8 mouse cellular contexts compared by ENCODE assay signal in genomic region chr4:141958188-141958587, GRCm38 (mm10). TPM values are rescaled to one million over a fixed set of nuclear protein-coding genes. Genes with fewer than 3 reads are reported as not detected.
DNase-seq lines count a peak whose midpoint lies in the region; ATAC-seq lines count a peak whose summit lies in the region.

No protein-coding gene starts in this region.

- H3K4me3 ChIP-seq in hindbrain, embryonic 16.5 days (ENCODE audit: low read length) = no peak overlapping the region

- H3K4me1 ChIP-seq in hindbrain, embryonic 16.5 days (ENCODE audit: control insufficient read depth, insufficient read depth, low read depth, low read length) = peaks cover 5% of the 10 kb centered on the region

- 0 out of 2 replicates have a peak overlapping the region, but pooled peaks have one; percentile 28 for H3K4me2 ChIP-seq in hindbrain, embryonic 16.5 days (ENCODE audit: low read length)

- ATAC-seq in hindbrain, embryonic 16.5 days = peak; percentile 60
- ATAC-seq in megakaryocyte, adult 5-6 weeks (ENCODE audit: poor library complexity, severe bottlenecking) = peak; percentile 66

- no peak overlapping the region; the same call in 1 of the 2 replicates for H3K27ac ChIP-seq in hindbrain, embryonic 16.5 days (ENCODE audit: low read depth, low read length)

- 6% methylated on average over 9 of the region's 9 CpGs for WGBS in hindbrain, embryonic 16.5 days

- 0 out of 2 replicates have a peak, but pooled peaks cover 6% of the 10 kb centered on the region for H3K9me3 ChIP-seq in hindbrain, embryonic 16.5 days (ENCODE audit: control insufficient read depth, low read length)

- no peaks in the 10 kb centered on the region for H3K27me3 ChIP-seq in hindbrain, embryonic 16.5 days (replicated peaks; ENCODE audit: control insufficient read depth, insufficient read depth, low read length)

- peak; percentile 85 for DNase-seq in ZHBTc4 (ENCODE audit: low read depth, low spot score)
- DNase-seq in cerebellum, postnatal 25 days = peak; percentile 73 to 84
- peak; percentile 81 to 82 for DNase-seq in frontal cortex, postnatal 36 days (ENCODE audit: low spot score in 2 of 2)
- peak; percentile 55 to 75 for DNase-seq in left cerebral cortex, adult 8-10 months (ENCODE audit: low spot score in 2 of 2)
- DNase-seq in right cerebral cortex, adult 18-20 months = peak; percentile 66
- peak; percentile 64 for DNase-seq in yolk sac, embryonic 10.5 days (ENCODE audit: low spot score)

- H3K36me3 ChIP-seq in hindbrain, embryonic 16.5 days (ENCODE audit: control insufficient read depth, insufficient read depth, low read length) = no peaks in the 10 kb centered on the region; the same call in 1 of the 2 replicates

- H3K9ac ChIP-seq in hindbrain, embryonic 16.5 days (ENCODE audit: low read depth, low read length) = no peak overlapping the region

RNA-seq across cellular contexts. Expression of gene Fhad1, which starts 56.7 kb away (rescaled TPM):
- 6.3 and 6.5 TPM in 2 replicates for polyA plus RNA-seq in hindbrain, embryonic 16.5 days (2015; fragmentation: Nextera tagmentation; extraction: Ambion mirVana)
- 10 to 100 TPM in 1 of 4 experiments, 1 to 10 TPM in 3; 6.4 to 11.9 (median 8.2) TPM for total RNA-seq in left cerebral cortex, adult 8-10 months (2022)
- total RNA-seq in megakaryocyte, adult 5-6 weeks (2015) = 0.41 TPM in 1 of 2 replicates, not detected in the other
- total RNA-seq in megakaryocyte, adult 5-6 weeks (2017) = 0.41 TPM in 1 of 2 replicates, not detected in the other

Comparison
In these comparisons a context has a peak if more than half of its experiments do, and no peak if none do; other contexts are left out.
1. RNA of gene Fhad1, which starts 56.7 kb away (total RNA-seq): 6.4 to 11.9 TPM in left cerebral cortex, adult 8-10 months; 0.41 TPM in megakaryocyte, adult 5-6 weeks; every median in the first group is over 4 times any median in the second.
2. Peak in every context shown above with its lines, with median percentiles within 50 percentile points of each other: DNase-seq.